Mouse (Mus musculus) T-helper 2 cell (primary cell): ENCODE data around the gene Cand1.

Experiments
- in situ Hi-C: fragments of 300-600 bp; cut with MboI, MseI; formaldehyde crosslinking; loops from one replicate; pipeline ENCODE4 v1.15.1; 2025; ENCODE audit warnings: high pct_unique_total_duplicates

The Cand1 gene

DNA sequence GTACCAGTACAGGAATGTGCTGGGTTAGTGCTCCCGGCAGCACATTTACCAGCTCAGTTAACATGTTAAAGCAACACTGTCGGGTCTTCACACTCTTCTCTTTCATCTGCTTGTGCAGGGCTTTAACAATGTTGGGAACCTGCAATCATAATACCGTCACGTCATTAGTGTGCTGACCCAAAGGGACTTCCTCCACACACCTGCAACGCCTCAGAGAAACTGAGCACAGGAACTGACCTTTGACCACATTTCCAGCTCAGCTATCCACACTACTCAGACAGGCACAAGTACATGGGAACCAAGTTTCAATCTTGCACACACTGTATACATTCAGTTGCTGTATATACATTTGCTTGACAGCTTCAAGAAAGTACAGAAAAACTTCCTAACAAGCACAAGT, 27.4 kb downstream of the Cand1 start:
- in situ Hi-C loops = no loop called here

DNA sequence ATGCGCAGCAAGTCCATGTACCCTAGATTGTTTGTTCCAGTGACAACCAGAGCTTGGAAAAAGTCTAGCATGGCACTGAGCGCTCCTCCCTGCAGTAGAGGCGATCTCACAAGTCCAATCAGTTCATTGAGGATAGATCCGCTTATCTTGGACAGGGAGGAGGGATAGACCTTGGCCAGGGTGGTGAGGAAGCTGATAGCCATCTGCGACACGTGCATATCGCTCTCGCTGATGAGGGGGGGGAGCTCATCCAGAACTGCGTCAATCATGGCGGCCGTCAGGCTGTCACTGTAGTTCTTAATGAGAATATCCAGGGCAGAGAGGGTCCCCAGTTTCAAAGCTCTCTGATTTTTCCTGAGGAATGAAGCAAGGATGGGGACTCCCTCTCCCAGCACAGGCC, 28.6 kb downstream of the Cand1 start:
- in situ Hi-C loops = no loop called here

DNA sequence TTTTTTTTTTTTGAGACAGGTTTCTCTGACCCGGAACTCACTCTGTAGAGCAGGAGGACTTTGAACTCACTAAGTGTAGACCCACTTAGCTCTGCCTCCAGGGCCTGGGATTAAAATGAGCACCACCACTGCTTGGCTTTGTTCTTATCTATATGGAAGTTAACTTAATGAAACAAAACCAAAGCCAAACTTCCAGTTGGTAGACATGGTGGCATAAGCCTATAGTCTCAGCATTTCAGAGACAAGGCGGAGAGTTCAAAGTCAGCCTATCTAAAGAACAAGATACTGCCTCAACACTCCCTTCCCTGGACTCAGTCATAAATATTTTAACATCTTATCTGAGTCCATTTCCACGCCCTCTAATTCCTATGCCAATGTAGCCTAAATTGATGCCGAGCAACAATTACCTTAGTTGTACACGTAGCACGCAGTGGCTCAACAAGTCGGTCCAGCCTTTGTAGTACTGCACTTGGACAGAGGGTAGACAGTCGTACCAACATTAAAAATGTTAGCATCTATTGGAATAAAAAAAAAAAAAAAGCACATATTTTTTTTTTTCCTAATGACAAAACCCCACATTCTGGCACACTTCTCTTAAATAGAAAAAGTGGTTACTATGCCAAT, 33.4 kb downstream of the Cand1 start:
- in situ Hi-C loops = no loop called here

DNA sequence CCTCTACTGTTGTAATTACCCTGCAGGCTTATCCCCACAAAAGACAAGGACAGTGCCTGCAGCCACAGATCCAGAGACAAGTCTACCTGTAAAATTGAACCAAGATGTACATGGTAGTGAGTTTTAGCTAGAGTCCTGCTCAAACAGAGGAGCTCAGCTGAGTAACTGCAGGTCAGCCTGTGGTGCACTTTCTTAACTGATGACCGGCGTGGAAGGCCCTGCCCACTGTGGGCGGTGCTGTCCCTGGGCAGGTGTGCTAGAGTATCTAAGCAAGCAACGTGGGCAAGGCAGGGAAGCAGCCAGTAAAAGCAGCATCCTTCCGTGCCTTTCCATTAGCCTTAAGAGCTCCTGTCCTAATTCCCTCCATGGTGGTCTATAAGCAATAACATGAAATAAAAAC, 34.6 kb downstream of the Cand1 start:
- in situ Hi-C loops = no loop called here

DNA sequence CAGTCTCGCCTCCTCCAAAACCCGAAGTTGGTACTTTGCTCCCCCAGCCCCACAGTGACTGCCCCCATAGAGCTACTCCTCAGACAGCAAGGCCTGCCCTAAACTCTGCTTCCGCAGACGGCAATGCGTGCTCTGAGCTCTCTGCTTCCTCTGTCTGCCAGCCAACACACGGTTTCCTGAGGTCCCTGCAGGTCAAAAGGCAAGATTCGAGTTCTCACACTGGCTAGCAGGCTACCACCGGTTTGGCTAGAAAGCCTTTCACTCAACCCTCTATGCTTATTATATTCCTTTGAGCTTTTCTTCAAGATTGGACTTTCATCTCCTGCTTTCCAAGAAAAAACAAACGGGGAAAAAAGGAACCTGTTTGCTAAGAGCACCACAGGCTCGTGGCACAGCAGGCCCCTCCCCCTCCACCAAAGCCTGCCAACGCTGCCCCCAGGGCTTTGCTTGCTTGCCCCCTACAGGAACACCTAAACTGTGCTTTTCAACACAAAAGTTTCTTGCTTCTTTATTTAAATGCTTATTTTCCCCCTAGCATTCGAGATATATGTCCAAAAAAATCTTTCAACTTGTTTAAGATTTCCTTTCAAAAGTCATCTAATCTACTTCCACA, 35.4 kb downstream of the Cand1 start:
- in situ Hi-C loops = no loop called here

DNA sequence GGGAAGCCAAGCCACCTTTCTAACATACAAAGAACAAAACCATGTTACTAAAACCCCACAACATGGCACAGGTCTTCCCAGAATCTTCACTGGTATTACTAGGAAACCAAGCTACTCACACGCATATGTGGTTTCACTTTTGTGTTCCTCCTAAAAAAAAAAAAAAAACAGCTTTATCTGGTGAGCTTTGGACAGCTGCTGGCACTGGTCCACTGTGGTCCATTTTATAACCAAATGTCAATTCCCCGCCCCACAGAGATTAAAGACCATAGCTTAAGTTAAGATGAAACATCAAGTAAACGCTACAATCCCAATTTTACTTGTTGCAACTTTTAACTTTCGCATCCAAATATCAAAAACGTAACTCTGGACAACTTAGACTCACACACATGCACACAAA, 40.0 kb downstream of the Cand1 start:
- in situ Hi-C loops = no loop called here

DNA sequence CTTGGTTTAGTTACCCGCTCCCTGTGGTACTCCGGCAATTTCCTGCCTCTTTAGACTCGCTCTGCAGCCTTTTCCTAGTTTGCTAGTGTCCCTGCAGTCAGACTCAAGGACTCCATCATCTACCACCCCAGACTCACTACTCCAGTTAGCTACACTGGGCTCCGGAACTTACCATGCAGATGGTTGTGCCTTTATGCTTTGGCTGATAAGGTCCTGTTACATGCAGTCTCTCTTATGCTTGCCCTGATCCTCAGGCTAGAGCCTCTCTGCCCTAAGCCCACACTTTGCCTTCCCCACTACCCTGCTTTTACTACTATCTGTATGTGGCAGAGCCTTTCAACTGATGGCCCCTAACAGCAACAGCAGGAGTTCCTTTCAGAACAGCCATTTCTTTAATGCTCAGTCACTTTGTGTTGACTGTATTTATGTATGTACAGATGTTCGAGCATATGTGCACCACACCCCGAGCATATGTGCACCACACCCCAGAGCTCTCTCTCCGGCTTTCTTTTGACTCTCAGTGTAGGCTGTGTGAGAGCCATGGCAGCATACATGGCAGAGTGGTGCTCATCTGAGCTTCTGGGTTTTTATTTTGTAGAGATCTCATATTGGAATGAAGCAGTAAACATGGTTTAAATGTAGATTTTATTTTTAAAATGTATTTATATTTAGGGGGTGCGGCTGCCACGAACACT, 41.5 kb downstream of the Cand1 start:
- in situ Hi-C loops = no loop called here

DNA sequence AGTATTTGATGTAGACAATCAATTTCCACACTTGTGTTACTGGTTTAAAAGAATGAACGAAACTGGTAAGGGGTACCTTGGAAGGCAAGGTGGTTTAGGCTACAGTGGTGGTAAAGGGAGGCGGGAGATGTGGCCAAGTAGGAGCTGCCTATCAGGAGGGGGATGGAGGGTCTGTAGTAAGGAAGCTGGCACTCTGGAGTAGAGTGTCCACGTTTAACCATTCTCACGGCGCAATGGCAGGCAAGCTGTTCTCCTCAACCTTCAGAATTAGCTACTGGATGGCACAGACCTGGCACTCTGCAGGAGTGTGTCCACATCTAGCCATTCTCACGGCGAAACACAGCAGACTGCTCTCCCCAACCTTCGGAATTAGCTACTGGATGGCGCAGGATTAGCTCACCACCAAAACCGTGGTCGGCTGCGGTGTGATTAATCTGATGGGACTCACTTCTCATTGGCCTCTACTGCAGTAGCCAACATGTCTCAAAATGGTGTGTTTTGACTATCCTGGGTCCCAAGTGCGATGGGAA, 42.2 kb downstream of the Cand1 start:
- in situ Hi-C loops = no loop called here

DNA sequence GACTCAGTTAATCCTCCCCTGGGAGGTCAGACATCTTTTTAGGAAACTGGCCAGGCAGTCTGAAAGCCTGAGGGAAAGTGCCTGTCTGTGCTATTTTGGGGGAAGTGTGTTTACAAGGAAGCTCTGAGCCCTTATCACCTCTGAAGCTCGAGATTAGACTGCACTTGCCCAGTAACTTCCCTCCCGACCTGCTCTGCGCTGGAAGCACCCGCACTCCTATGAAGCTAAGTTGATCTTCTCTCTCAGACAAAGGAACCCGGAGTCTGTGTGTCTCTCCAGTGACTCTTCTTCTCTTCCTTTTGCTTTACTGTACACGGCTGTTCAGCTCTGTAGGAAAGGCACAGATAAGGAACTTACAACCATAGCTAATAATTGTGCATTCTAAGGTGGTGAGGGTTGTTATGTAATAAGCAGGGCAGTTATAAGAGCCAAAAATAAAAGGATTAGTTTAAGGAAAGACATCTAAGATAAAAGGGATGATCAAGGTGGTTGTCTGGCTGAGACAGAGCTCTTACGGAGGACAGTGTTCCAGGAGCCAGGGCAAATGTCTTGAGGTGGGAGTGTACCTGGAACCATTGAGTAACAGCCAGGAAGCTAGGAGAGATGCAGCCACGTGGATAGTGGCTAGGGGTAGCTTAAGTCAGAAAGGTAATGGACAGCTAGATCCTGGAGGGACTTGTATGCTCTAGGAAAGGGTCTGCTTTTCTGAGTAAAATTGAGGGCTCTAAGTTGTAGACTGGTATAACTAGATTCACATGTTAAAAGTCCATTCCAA, 47.1 kb downstream of the Cand1 start:
- in situ Hi-C loops = no loop called here

DNA sequence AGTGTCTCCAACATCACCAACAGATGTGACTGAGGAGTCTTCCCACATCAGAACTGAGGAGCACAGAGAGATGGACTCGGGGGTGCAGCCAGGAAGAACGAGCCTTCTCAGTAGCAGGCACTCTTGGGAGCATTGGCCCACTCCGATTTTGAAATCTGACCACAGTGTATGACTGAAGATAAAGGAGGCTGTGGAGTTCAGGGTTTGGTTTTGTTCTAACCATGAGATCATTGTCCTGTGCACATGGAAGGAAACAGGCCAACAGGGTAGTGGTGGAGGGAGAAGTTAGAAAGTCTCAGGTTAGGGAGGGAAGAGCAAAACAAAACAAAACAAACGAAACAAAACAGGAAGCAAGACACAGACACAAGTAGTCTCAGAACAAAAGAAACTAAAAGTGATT, 52.1 kb downstream of the Cand1 start:
- in situ Hi-C loops = no loop called here

DNA sequence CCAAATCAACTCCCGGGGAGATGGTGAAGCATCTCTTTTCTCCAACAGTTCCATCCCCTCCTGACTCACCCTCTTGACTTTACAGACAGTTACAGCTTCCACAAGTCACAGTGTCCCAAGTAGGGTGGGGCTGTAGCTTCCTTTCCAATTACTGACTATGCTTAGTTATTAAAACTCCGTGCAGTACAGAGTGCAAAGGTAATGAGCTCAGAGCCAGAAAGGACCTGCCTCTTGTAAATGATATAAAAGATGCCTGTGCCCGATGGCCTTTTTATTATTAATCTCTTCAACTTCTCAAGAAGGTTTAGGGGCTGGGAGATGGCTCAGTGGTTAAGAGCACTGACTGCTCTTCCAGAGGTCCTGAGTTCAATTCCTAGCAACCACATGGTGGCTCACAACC, 70.2 kb downstream of the Cand1 start:
- in situ Hi-C loops = no loop called here

DNA sequence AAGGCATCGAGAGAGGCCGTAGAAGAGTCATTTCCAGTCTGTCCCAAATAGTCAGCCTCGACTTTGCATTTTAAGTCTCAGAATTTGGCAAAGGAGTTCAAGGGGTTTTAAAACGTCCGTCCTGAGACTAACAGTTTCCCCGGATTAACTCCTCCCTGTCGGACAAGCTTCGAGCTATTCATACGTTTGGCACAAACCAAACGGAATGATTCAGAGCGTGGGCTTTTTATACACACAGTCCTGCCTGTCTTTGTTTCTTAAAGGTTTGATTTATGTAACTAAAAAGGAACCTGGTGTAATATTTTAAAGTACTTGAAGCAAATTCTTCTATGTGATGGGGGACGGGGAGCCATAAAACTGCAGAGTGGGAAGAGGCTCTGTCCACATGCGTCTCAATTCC, 70.6 kb downstream of the Cand1 start:
- in situ Hi-C loops = no loop called here

DNA sequence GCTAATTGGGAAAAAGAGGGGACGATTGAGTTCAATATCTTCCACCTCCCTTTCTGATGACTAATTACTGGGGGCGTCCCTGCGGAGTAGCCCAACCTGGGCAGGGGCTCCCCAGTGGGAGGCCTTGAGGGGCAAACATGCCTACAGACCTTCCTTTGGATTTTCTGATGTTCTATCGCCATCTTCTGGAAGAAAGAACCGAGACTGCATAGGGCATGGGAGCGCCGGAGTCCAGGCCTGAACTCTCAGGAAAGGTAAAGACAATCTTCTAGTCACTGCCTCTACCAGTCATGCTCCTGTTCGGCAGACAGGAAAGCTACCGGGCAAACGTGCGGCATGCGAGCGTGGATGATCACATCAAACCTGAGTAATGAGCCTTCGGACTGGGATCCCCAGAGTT, 71.1 kb downstream of the Cand1 start:
- in situ Hi-C loops = no loop called here

DNA sequence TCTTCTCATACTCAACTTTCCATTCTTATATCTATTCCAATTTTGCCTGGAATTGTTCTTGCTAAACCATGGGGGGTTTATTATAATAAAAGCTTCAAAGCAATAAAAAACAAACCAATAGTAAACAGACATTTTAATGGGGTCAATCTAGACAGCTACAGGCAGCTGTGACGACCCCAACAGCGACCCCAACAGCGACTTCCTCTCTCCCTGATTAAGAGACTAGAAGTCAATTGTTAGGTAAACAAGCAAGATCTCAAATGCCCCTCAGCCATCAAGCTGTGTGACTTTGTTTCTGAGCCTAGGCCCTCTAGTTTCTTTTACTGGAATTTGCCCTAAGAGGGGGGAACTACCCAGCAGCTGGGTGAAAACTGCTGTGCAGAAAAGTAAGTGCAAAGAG, 72.0 kb downstream of the Cand1 start:
- in situ Hi-C loops = no loop called here

DNA sequence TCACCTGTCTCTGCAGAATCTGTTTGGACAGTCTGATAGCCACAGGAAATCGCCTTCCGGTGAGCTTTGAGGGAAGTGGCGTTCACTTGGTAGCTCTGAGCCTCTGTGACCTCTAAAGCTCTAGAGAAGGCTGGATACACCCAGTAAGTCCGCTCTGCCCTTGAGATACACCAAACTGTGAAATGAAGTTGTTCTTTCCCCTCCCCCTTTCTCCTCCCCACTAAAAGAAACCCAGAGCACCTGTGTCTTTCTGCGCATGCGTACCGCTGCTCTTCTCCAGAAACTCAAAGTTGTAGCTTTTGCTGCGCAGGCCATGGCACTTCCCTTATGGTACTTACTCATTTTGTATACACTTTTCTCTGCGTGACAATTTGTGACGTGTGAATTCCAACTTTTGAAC, 74.8 kb downstream of the Cand1 start:
- in situ Hi-C loops = no loop called here

DNA sequence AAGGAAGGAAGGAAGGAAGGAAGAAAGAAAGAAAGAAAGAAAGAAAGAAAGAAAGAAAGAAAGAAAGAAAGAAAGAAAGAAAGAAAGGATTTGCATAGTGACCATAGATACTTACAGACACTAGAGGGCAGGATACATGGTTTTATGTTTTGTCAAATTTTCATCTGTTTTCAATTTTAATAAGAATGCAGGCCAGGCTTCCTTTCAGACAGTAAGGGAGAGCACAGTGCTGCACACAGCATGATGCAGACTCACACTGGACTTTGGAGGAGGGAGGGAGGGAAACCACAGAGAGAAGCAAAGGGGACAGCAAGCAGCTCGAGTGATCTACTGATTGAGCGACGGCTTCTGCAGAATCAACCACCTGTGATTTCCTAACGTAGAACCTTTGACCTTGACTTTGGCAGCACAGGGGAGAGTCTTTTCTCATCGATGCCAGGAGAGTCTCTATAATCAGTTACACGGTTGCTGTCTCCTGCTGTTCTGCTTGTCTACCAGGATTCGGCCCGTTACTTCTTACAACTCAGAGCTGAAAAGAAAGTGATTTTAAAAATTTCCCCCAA, 78.0 kb downstream of the Cand1 start:
- in situ Hi-C loops = no loop called here

DNA sequence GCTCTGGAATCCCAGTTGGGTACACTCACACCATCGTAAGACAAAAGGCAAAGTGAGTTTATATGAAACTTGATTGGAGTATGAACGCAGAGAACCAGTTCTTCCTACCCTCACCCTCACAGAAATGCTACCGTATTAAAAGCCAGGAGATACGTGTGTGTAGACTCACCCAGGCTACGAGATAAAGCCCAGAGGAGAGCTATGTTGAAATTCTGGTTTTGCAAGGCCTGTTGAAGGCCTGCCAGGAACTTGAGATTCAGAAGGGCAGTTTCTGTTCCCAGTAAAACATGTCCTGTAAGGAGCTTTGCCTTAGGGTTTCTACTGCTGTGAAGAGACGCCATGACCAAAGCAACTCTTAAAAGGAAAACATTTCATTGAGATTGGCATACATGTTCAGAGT, 79.7 kb downstream of the Cand1 start:
- in situ Hi-C loops = no loop called here

DNA sequence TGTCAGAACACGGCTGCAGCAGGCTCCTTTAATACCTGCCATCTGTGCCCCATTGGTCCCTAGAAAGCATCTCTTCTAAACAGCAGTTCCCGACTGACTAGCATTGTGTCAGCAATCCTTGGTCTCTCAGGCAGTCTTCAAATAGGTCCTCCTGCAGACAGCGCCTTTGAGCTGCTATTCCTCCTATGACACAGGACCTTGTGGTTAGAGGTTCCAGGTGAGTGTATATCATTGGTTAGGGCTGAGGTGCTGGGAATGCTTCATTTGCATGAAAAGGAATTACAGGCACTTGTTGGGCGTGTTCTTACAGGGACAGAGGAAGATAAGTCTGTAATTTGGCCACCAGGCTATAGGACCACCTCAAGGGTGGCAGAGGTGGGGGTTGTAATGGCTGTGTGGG, 90.6 kb downstream of the Cand1 start:
- in situ Hi-C loops = no loop called here
